Mouse (Mus musculus): ENCODE results near the gene Habp4.

DNA sequence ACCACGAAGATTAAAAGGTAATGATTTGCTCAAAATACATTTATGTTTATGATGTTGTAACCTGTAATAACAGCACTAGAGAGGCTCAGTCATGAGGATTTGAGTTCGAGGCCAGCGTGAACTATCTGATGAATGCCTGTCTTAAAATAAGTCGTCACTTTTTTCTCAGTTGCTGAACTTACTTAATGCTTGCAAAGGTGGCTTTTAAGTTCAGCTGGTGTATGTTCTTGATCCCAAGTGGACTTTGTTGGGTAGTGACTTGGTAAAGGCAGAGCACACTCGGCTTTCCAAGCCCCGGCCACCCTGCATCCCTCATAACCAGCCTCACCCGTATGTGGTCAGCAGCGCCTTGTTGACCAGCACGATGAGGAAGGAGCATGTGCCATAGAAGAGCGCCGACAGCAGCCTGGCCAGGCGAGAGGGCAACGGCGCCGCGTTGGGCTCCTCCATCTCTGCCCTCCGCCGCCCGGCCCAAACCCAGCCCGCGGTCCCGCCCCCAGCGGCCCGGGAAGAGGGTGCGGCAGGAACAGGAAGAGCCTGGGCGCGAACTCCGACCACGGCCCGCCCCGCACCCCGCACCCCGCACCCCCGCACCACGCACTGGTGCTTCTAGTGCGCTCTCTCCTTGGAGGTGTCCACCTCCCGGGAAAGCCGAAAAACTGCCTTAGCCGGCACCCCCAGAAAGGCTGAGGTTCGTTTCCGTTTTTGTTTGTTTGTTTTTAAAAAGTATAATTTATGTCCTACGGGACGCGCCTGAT, 32.6 kb upstream of the Habp4 start, which contains the start of gene Slc35d2:
- TF ChIP-seq POLR2A (IDR thresholded peaks at IDR 0.05; ENCODE audit: insufficient read depth, low read length) = no peak
- no peak for TF ChIP-seq CTCF (IDR thresholded peaks at IDR 0.05; ENCODE audit: low read depth, low read length)

All from ES-Bruce4 (cell line).